Mouse (Mus musculus): ENCODE measurements around the gene Smim24.

Smim24 gene

GRCm38 (mm10) chr10:81434361-81435263, 41.8 kb downstream of the Smim24 start:
- DNase-seq (ENCODE audit: low spot score) = no peak

DNA sequence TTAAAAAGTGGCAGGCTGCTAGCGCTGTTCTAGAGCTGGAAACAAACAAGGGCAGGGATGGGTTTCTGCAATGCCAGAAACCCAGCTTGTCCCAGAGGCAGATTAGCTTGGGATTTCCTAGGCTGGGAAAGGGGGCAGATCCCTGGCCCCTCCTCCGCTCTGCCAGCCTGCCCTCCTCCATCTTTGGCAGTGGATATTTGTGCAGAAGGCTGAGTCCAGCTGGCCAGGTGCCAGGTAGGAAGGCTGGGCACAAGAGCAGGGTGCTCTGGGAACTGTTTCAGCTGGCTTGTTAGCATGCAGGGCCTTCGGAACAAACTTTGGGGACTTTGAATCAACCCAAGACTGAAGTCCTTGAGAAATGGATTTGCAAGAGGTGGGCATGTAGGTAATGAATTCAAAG, 42.6 kb downstream of the Smim24 start:
- DNase-seq (ENCODE audit: low spot score) = peak; percentile 82

- DNase-seq (ENCODE audit: low spot score) = no peak
Observed at GRCm38 (mm10) chr10:81441019-81441418, 48.2 kb downstream of the Smim24 start.

Measured in lung, postnatal 25 days (tissue).